Mouse (Mus musculus) erythroblast, embryonic 14.5 days (primary cell): ENCODE measurements around the gene Cdh1.

Experiments
- GATA1 ChIP-seq: IDR thresholded peaks from 2 replicates; pipeline ENCODE4 v1.6.1; 2012; ENCODE audit warnings: low read length, inconsistent platforms, mixed read lengths
- TAL1 ChIP-seq: IDR thresholded peaks from 3 replicates; pipeline ENCODE4 v1.6.1; 2012; ENCODE audit warnings: low read length, inconsistent platforms, mixed read lengths

- TF ChIP-seq TAL1, result no peak
- no peak for TF ChIP-seq GATA1
Measured at GRCm38 (mm10) chr8:106608425-106608824, 5.3 kb downstream of the Cdh1 start.
